Mouse (Mus musculus): ENCODE results near the gene Atp7a.

The Atp7a gene

GRCm38 (mm10) chrX:106080811-106081443, 53.9 kb downstream of the Atp7a start:
- peak in 1 of 2 experiments; percentile 50 for DNase-seq (ENCODE audit: inconsistent age in 2 of 2, low spot score in 1 of 2)

DNA sequence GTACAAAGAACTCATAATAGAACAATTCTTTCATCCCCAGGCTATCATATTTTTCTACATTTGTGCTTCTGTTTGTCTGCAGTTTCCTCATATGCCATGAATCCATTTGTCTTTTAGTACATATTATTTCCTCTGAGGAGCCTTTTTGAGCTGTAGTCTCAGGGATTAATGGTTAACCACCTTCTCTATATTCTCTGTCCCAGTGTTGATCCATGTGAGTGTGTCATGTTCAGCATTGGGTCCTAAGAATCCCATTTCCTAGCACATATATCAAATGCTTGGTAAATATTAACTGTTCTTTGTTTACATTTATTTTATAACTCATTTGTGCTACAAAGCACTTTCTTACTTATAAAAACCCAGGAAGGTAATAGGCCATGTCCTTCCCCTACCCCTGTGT, 55.4 kb downstream of the Atp7a start:
- DNase-seq (ENCODE audit: inconsistent age in 2 of 2, low spot score in 1 of 2), result no peak

DNA sequence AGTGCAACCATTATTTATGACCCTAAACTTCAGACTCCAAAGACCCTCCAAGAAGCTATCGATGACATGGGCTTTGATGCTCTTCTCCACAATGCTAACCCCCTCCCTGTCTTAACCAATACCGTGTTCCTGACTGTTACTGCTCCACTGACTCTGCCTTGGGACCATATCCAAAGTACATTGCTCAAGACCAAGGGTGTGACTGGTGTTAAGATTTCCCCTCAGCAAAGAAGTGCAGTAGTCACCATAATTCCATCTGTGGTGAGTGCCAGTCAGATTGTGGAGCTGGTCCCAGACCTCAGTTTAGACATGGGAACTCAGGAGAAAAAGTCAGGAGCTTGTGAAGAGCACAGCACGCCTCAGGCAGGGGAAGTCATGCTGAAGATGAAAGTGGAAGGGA, 58.1 kb downstream of the Atp7a start:
- DNase-seq (ENCODE audit: inconsistent age in 2 of 2, low spot score in 1 of 2), result peak in 1 of 2 experiments; percentile 45

DNA sequence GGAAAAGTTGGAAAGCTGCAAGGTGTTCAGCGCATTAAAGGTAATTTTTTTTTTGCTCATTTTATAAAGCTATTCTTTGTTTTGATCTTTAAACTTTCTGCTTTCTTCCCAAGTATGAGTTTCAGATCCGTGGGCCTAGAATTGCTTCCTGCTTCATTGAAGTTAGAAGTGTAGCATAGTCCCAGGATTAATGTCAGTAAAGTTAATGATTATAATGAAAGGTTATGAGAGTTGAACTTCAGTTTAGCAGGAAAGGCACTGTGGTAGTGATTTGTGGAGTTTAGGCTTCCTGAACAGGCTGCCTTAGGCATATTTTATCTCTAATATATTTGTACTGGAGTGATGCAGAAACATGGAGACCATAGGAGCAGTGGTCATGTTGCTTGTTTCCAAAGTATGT, 58.5 kb downstream of the Atp7a start:
- DNase-seq (ENCODE audit: inconsistent age in 2 of 2, low spot score in 1 of 2), result no peak

DNA sequence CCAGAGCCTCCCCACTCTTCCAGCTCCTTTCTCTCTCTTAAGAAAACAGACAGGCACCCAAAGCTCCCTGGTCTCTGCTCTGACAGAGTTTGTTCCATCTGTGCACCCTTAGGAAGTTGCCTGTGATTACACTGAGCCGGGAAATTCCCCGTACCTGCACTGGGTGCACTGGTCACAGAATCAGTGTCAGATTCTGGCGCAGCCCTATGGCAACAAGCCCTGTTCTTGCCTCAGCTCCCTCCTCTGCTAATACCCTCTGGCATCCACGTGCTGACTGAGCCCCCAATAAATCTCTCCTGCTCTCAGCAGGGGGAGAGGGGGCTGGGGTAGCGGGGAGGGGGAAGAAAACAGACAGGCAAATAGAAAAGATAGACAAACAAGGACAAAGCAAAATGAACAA, 65.9 kb downstream of the Atp7a start:
- no peak for DNase-seq (ENCODE audit: inconsistent age in 2 of 2, low spot score in 1 of 2)

- DNase-seq (ENCODE audit: inconsistent age in 2 of 2, low spot score in 1 of 2), result peak; percentile 33 to 66
These were observed 78.4 kb downstream of the Atp7a start for GRCm38 (mm10) chrX:106105464-106105863.

- DNase-seq (ENCODE audit: inconsistent age in 2 of 2, low spot score in 1 of 2), result no peak
These were observed 86.8 kb downstream of the Atp7a start for GRCm38 (mm10) chrX:106113881-106114280.

DNA sequence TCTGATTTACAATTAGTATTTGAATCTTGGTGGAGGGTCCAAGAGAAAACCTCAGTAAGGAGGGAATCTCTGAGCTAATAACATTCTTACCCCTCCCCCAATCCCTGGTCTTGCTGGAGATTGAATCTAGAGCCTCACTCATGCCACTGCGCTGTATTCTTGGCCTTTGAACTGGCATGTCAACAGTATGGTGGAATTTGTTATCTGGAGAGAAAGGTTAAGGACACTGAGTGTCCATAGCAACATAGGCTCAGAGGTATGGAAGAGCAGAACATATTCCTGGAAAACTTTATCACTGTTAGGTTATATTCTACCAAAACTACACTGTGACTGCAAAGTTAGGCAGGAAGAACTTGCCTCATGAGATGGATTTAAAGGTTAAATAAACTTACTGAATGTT, 87.6 kb downstream of the Atp7a start:
- DNase-seq (ENCODE audit: inconsistent age in 2 of 2, low spot score in 1 of 2), result peak in 1 of 2 experiments; percentile 42

DNA sequence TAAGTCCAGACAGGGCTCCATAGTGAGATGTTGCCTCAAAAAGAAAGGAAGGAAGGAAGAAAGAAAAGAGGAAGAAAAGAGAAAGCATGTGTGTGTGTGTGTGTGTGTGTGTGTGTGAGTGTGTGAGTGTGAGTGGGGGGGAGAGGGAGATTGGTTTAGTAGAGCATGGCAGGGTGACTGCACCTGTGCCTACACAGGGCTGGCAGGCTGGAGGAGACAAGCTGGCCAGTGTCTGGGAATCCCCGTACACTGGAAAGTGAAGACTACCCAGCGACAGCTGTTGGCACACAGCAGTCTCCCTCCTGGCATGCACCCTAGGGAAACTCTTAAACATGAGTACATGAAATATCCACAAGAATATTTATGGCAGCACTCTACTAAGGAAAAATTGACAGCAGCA, 95.7 kb downstream of the Atp7a start:
- no peak for DNase-seq (ENCODE audit: inconsistent age in 2 of 2, low spot score in 1 of 2)

DNA sequence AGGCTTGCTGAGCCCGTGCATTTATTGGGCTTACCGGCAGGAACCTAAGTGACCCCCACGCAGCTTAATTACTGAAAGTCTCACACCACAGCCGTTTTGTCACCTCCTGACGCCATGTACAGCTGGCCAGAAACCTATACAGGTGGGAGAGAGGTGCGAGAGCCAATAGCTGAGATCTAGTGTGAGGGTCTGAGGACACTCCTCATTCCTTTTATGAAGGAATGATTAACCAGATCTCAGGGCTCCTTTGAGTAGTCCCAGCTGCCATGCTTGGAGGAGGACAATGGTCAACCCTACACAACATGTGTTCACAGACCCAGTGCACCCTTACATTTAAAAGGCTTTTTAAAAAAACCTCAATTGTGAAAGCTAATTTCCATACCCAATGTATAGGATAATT, 101.2 kb downstream of the Atp7a start:
- no peak for DNase-seq (ENCODE audit: inconsistent age in 2 of 2, low spot score in 1 of 2)

DNA sequence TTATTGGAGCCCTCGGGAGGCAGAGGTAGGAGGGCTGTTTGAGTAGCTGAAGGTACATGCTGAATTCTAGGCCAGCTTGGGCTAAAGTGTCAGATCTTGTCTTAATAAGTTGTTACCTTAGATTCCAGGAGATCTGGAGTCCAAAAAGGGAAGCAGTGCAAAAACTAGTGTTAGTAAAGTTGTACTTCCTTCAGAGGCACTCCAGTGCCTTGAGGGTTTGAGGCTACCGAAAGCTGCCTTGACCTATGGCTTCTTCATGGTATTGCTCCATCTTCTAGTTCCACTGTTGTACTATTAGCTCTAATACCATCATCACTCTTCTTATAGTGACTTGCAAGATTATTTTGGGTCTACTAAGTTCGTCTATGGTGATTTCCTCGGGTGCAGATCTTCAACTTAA, 102.8 kb downstream of the Atp7a start:
- no peak for DNase-seq (ENCODE audit: inconsistent age in 2 of 2, low spot score in 1 of 2)

DNA sequence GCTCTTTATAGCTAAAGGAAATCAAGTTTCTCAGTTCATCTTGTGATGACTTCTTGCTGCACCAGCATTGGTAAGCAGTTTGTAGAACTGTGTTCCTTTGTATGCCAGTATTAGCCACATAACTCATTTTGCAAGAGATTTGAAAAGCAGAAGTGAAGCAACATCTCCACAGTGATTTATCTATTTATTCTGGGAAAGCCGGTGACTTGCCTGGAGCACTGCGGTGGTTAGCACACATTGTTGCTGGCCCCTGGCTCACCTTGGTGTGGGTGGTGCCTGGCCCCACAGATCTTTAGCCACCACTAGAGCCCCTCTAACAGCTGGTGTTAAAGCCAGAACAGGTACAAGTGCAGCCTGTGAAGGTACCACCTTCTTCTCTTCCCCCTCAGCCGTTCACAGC, 107.8 kb downstream of the Atp7a start:
- peak; percentile 18 to 80 for DNase-seq (ENCODE audit: inconsistent age in 2 of 2, low spot score in 1 of 2)

GRCm38 (mm10) chrX:106135484-106135883, 108.4 kb downstream of the Atp7a start:
- peak in 1 of 2 experiments; percentile 41 for DNase-seq (ENCODE audit: inconsistent age in 2 of 2, low spot score in 1 of 2)

- DNase-seq (ENCODE audit: inconsistent age in 2 of 2, low spot score in 1 of 2), result peak; percentile 36 to 60
These were observed 109.0 kb downstream of the Atp7a start for GRCm38 (mm10) chrX:106135916-106136575.

DNA sequence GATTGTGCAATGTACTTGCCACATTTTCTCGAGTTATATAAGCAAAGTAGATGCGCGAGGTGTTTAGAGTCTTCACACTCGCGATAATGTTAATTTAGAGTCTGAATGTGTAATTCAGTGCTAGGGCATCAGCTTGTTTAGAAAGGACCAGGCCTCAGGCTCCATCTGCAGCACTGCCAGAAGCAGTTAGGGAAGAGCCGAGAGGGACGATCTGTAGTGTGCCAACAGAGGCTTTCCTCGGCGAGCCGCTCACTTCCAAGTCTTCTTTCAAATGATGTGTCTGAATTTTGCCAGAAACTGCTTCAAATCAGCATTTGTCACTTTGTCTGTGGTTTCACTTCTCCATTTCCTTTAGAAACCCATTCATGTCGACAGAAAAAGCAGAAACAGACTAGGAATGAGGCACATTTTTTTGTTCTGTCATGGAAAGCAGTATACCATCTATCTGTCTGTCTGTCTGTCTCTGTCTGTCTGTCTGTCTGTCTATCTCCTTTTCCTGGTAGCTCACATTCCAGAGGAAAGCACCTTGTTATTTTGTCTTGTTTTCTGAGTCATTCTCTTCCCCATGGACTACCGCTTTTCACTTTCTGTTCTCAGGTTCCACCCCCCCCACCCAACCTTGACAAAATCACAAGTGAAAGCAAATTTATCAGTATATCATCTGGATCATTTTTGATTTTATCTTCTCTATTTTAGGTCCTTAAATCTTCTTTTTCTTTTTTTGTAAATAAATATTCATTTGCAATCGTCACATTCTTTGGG, 112.4 kb downstream of the Atp7a start:
- DNase-seq (ENCODE audit: inconsistent age in 2 of 2, low spot score in 1 of 2), result no peak

GRCm38 (mm10) chrX:106142936-106143335, 115.9 kb downstream of the Atp7a start, which contains the start of gene Tlr13:
TSS of gene Tlr13 (plus strand) at chrX:106143204.
- DNase-seq (ENCODE audit: inconsistent age in 2 of 2, low spot score in 1 of 2), result no peak

GRCm38 (mm10) chrX:106148185-106148584, 121.1 kb downstream of the Atp7a start:
- DNase-seq (ENCODE audit: inconsistent age in 2 of 2, low spot score in 1 of 2), result no peak

GRCm38 (mm10) chrX:106149460-106149859, 122.4 kb downstream of the Atp7a start:
- DNase-seq (ENCODE audit: inconsistent age in 2 of 2, low spot score in 1 of 2), result no peak

DNA sequence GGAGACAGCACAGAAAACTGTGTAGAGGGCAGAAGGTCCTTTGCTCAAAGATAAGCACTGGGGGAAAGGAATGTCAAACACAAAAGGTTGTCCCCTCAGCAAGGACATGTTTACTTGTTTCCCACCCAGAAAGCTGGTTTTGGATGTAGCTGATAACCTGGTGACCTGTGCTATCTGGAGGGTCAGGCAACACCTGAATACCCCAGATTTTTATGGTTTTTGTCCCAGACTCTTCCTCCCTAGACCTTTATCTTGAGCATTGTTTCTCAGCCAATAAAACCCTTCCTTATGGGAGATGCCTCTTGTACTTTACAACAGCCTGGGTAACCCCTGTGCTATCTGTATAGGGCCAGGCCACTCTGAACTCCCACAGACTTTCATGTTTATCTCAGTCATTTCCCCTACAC, 127.1 kb downstream of the Atp7a start:
- no peak for DNase-seq (ENCODE audit: inconsistent age in 2 of 2, low spot score in 1 of 2)

- no peak for DNase-seq (ENCODE audit: inconsistent age in 2 of 2, low spot score in 1 of 2)
These were observed 128.8 kb downstream of the Atp7a start for GRCm38 (mm10) chrX:106155892-106156291.

- no peak for DNase-seq (ENCODE audit: inconsistent age in 2 of 2, low spot score in 1 of 2)
These were observed 136.9 kb downstream of the Atp7a start for GRCm38 (mm10) chrX:106163995-106164394.

- DNase-seq (ENCODE audit: inconsistent age in 2 of 2, low spot score in 1 of 2), result no peak
These were observed 137.5 kb downstream of the Atp7a start for GRCm38 (mm10) chrX:106164555-106164954.
